Mouse (Mus musculus): ENCODE data around the gene Cdkl5.
"Not testable (repeated sequence)": the region's sequence is repeated elsewhere in the genome, so short reads cannot be mapped to it uniquely, and the experiment has no call there.

Gene Cdkl5

GRCm38 (mm10) chrX:160906477-160906876, 88.0 kb downstream of the Cdkl5 start:
- DNase-seq = no peak

DNA sequence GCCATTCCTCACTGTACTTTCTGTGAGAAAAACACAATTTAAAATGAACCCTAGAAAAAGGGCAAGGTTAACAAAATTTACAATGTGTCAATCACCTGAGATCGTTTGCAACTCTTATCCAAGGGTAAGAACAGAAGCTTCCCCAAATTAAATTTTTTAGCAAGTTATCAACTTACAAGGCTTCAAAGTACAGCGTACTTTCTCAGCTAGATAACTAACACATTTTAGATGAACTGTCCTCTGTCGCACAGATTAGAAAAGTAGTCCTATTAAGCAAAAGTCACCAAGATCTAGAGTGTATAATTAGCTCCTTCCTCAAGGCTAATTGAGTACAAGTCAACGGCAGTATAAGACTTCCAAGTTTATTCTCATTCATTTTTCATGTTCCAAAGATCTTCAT, 88.6 kb downstream of the Cdkl5 start:
- DNase-seq = no peak

DNA sequence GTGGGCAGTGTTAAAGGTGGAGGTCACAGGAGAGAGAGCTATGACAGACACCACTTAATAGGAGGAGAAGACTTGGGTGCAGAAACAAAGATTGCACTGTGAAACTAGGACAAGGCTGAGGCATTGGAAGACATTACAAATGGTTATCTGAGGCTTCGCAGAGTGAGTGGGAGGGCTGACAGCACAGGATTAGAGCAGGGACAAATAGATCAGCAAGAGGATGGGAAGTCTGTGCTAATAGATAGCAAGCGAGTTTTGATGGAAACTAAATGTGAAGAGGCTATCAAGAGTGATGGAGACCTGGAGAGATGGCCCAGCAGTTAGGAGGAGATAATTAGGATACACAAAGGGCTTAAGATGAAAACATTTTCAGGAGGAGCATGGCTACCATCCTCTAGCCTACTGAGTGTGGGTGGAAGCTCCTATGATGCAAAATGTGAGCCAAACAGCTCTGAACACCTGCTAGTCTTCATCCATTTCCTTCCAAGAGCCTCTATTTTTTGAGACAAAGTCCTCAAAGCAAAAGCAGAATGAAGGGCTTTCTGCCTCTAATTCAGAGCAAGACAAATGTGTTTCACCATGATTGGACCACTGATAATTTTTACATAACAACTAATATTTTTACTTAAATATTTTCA, 89.3 kb downstream of the Cdkl5 start:
- DNase-seq = peak; percentile 5

DNA sequence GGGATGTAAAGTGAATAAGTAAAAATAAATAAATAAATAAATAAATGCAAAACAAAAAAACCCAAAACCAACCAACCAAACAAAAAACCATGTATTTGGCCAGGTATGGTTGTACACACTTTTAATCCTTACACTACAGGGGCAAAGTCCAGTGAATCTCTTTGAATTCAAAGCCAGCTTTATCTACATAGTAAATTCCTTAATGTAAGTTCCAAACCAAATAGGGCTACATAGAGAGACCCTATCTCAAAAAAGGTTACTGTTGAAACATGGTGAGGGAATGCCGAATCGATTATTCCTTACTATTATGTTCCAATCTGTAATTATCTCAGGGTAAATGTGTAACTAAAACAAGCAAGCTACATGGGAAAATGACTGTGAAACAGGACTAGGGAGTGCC, 93.4 kb downstream of the Cdkl5 start:
- DNase-seq = no peak

- no peak for DNase-seq
Measured at GRCm38 (mm10) chrX:160892077-160892476, 102.4 kb downstream of the Cdkl5 start.

- DNase-seq = no peak
Measured at GRCm38 (mm10) chrX:160886301-160886700, 108.2 kb downstream of the Cdkl5 start.

DNA sequence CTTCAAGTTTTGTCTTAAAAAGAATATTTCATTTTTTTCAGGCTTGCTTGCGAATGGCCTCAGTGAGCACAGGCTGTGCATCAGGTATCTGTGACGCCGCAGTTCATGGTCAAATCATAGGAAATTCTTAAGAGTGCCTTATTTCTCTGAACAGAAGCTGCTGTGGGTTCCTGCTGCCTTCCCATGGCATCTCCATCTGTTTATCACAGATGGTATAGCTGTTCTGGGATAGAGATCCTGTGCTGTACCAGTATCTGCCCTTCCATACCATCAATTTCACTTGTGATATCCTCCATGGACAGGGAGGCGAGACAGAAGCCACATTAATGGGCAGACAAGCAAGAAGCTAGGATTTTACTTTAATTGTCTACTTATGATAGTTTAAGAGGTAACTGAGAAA, 127.9 kb downstream of the Cdkl5 start:
- no peak for DNase-seq

DNA sequence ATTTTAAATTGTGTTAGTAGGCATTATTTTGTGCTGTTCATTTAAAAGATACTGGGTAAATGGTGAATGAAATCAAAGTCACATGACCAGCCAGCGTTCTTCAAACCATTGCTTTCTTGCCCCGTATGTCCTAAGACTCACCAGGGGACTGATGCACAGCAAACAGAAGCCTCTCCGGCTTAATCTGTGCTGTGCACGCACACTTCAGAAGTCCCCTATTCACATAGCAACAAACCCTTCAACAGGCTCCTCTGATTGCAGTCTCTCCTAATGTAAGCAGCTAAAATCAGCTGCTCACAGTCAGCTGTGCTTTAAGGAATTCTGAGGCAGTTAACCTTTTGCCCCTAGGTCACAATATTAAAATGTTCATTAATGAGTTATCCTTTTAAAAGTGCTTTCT, 129.5 kb downstream of the Cdkl5 start:
- no peak for DNase-seq

DNA sequence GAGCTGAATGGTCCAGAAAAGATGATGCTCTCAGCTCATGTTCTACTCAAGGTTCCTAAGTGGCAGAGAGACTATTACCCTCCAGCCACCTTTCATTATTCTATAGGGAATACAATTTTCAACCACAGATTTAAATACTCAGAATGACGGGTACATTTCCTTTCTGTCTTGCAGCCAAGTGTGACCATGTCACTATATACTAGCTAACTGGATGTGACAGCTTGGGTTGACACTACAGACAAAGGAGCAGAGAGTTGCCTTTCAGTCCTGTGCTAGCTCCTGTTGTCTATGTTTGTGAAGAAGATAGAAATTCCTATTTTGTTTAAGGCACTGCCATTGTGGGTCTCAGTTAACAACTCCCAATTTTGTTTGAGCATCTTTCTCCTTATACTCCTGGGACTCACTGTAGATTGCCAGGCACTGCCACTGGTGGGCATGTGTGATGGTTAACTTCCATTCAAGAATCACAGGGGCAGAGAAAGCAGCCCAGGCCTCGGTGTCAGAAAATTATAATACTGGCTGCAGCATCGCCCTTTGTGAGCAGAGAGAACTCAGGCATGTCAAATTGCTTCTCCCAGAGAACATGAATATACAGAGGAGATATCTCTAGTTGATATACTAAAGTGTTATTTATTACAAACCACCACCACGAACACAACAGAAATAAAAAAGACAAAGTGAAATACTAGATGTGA, 130.7 kb downstream of the Cdkl5 start:
- peak; percentile 22 for DNase-seq

- no peak for DNase-seq
Measured at GRCm38 (mm10) chrX:160808226-160808625, 186.3 kb downstream of the Cdkl5 start.

DNA sequence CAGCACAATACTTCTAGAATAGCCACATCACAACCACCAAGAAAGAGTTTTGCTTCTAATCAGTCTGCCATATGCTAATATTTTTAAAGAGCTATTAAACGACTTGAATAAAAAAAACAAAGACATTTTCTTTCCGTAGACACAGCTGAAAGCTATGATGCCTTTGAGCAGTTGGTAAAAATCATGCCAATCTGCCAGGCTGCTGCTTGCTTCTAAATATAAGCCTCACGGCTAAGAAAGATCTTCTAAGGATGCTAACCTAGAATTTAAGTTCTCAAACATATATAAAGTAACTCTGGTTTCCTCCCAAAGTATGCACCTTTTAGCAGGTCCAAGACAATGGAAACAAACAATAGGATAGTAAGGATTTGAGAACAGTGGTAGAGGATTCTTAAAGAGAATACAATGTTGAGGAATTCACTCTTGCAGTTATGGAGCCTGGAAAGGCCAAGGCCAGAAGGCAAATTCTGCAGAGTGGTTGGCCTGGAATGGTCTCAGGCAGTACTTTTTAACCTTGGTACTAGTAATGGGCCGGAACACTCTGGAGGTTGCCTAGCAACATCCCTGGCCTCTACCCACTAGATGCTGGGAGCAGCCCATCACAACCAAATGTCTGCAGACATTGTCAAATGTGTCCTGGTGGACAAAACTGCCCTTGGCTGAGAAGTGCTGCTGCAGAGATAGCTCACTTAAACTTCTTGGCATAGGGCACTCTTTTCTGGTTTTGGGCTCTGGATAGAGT, 189.9 kb downstream of the Cdkl5 start:
- no peak for DNase-seq

DNA sequence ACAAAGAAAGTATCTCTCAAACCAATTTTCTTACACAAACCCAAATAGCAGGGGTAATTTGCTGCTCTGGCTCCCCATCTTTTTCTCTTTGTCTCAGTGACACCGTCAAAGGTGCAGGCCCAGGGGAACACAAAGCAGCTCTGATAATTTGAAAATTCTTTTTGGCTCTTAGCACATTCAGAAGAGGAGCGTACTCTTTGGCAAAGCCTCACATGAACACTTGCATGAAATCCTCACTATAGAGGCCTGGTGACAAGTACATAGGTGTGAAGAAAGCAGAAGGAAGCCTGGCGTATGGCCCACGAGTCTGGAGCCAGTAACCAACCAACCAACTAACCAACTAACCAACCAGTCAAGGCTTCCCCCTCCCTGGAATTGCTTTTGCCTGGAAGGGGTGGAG, 199.6 kb downstream of the Cdkl5 start:
- no peak for DNase-seq

- peak; percentile 12 for DNase-seq
Measured at GRCm38 (mm10) chrX:160782276-160782675, 212.2 kb downstream of the Cdkl5 start.

GRCm38 (mm10) chrX:160773033-160773432, 221.5 kb downstream of the Cdkl5 start:
- no peak for DNase-seq

- not testable (repeated sequence) for DNase-seq
Measured at GRCm38 (mm10) chrX:160769622-160770021, 224.9 kb downstream of the Cdkl5 start.

GRCm38 (mm10) chrX:160767713-160768112, 226.8 kb downstream of the Cdkl5 start, which contains the start of gene Rs1:
Gene Rs1 (plus strand): TSS chrX:160768013.
- peak; percentile 22 for DNase-seq

DNA sequence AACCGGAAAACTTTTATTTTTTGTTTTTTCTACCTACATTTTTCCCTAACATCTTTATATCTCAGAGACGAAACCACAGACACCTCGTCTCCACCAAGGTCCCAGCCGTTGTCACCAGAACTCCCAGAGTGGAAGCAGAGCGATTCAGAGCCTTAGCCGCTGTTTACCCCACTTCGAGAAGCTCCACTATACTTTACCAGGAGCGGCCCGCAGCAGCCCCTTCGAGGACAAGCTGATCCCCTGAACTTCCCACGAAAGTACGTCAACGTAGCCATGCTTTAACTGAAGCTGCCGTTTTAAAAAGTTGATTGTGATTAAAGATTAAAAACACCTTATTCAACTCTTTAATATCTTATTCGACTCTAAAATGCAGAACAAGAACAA, 228.3 kb downstream of the Cdkl5 start:
- DNase-seq = no peak

DNA sequence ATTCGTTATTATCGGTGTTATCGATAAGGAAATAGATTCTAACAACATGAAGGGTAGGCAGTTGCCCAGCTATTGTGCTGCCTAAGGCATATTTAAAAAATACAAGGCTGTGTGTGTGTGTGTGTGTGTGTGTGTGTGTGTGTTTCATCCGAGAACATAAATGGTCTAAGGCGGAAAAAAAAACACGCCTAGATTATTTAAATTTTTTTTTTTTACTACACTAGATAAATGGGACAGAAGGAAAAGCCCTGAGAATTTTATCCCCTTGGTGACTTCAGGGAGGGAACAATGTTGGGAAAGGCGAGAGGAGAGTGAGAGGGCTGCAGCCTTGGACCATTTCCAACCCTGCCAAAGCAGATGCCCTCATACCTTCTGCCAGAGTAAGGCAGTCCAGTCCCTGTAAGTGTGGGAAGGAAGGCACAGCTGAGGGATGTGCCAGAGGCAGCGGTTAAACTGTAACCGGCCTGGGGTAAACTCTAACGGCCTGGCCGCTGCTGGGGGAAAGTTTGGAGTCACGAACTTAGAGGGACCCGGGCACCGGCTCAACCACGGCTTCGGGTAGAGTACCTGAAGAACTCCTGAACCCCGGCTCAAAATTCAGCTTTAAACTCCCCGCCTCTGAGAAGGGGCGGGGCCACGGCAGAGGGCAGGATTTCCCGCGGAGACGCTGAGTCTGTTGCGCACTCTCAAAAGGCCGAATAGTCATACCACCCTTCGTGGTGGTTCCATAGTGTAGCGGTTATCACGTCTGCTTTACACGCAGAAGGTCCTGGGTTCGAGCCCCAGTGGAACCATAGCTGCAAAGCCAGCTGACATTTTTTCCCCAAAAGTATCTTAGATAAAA, 228.9 kb downstream of the Cdkl5 start:
- DNase-seq = peak; percentile 91

GRCm38 (mm10) chrX:160750808-160751207, 243.7 kb downstream of the Cdkl5 start:
- DNase-seq = no peak

DNA sequence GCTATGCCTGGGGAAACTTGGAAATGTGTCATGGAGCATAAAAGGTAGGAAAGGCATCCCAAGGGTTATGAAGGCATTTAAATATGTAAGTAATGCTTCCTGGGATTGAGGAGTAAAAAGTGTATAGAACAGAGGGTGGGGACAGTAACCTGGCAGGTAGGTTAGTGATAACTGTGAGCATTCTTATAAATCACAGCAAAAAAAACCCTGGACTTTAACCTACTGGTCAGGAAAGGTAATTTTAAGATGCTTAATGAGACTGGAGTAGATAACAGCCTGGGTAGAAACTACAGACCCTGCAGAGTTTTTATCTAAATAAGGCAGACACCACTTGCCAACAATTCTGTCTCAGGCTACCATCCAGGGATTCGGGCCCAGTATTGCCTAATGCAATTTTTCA, 245.9 kb downstream of the Cdkl5 start:
- DNase-seq = no peak

DNA sequence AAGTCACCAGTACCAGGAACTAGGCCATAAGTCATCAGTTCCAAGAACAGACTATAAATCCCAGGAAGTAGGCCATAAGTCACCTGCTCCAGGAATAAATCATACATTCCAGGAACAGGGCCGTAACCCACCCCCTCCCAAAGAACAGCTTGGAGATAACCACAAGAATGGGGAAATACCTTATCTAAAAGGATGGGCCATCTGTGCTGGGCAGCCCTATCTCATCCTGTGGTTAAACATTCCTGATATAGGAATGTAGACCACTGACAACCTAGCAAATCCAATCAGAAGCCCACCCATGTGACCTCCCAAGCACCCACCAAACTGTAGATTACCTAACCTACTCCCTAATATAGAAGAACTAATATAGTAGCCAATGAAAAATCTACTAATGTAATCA, 249.1 kb downstream of the Cdkl5 start:
- DNase-seq = no peak

- no peak for DNase-seq
Measured at GRCm38 (mm10) chrX:160735650-160736049, 258.9 kb downstream of the Cdkl5 start, which contains the start of gene Ppef1. Gene Ppef1 (minus strand): TSS chrX:160735765.

Measured in retina, postnatal 1 day (tissue).